Mouse (Mus musculus): Measurements from ENCODE around the gene Map4k5.

The Map4k5 gene

DNA sequence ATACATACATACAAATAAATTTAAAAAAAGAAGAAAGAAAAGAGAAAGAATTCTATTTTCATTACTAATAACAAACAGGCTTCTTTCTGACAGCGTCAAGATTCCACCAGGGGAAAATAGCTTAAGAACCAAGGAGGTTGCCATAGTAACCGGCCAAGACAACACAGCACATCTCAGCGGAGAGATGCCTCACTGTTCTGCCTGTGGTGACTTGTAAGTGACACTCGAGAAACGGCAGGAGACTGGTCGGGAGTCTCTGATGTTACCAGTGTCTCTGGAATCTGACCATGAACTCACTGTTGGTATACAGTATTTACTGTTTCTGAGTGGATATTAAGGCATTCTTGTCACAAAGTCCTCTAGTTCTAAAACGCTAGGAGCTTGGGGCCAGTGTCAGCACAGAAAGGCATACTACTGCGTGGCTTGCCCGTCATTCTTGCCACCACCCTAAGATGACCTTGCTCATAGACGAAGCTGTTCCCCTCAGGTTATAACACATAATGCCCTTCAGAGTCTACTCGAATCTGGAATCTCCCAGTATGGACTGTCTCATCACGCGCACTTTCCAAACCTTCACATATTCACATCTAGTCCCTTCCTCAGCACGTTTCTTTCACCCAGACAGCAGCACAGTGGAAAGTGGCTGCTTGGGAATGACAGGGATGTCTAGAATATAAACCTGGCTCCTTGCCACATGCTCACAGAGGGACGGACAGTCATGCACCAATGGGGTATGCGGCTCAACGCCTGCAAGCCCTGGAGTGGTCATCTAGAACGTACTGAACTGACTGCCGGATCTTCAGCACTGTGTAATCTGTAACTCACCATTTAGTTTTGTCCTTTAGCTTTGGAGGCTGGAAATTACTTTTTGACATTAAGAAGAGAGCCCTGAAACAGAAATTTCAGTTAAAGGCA is 49.2 kb downstream of the Map4k5 start:
- DNase-seq (ENCODE audit: low read depth) = no peak

DNA sequence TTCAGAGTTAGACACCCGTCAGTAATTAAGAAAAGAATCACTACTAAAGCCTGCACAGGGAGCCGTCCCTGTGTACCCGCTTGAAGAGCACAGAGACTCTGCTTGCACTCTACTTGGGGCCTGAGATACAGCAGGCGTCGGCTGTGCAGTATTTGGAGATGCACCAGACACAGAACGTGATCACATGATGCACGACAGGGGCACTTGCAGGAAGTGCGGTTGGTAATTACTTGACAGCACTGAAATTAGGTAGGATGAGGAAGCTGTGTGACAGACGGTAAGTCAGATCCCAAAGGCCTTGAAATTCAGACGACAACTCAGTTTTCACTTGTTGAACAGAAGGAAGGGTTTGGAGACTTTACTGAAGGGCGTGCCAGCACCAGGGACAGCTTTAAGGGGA is 54.6 kb downstream of the Map4k5 start:
- no peak for DNase-seq (ENCODE audit: low read depth)

DNA sequence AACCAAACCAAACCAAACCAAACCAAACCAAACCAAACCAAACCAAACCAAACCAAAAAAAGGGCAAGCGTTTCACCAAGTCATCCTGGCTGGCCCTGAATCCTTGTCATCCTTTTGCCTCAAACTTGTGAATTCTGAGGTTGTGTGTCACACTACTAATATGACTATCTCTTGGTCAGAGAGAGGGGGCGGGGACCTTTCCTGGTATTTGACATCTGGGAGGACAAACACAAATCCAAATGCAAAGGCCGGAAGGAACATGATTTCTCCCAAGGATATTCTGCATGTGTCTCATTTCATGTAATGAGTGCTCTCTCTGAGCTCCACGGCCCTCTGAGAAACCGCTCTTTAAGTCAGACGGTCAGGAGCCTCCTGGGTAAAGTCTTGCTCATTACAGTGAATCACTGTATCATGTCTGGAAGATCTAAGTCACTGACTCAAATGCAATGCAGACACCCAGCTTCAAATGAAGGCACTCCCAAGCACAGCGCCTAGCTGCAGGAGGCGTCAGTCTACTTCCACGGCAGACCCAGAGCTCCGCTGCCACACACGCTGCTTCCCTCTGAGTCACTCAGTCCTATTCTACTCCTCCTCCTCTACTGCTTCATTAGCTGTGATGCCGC is 58.9 kb downstream of the Map4k5 start:
- peak; percentile 61 for DNase-seq (ENCODE audit: low read depth)

GRCm38 (mm10) chr12:69831239-69831910 is 61.6 kb downstream of the Map4k5 start:
- no peak for DNase-seq (ENCODE audit: low read depth)

DNA sequence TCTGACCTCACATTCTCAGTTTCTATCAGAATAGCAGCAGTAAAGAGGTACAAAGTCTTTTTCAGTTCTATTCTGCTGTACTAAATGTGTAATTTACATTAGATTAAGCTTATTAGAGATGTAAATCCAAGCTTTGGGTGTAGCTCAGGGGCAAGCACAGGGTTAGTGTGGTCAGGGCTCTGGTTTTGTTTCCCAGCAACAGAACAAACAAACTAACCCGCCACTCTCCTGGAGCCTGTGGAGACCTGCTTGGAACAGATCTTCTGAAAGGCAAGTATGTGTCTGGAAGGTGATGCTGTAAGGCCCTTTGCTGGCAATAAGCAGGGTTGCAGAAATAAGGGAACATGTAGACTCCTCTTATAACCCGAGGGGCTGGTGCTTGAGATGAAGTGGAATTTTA is 64.8 kb downstream of the Map4k5 start:
- no peak for DNase-seq (ENCODE audit: low read depth)

- no peak for DNase-seq (ENCODE audit: low read depth)
Measured at GRCm38 (mm10) chr12:69824881-69825597, 68.0 kb downstream of the Map4k5 start.

- DNase-seq (ENCODE audit: low read depth) = peak; percentile 75
Measured at GRCm38 (mm10) chr12:69814272-69814671, 78.7 kb downstream of the Map4k5 start.

DNA sequence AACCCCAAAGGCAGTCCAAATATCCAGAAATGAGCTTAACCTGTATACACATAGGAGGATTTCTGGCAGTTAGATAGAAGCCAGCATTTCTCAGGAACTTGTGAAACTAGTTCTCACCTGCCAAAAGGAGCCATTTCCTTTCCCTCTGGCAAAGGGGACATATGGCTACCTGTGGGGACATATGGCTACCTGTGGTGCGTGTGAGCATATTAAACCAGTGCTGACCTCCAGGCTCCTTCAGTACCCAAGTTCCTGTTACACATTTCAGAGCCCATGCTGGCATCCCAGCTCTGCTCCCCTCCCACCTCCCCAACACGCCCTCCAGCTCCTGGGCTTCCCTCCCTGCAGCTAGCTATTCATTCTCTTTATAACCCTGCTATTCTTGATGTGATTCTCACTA is 79.4 kb downstream of the Map4k5 start:
- no peak for DNase-seq (ENCODE audit: low read depth)

DNA sequence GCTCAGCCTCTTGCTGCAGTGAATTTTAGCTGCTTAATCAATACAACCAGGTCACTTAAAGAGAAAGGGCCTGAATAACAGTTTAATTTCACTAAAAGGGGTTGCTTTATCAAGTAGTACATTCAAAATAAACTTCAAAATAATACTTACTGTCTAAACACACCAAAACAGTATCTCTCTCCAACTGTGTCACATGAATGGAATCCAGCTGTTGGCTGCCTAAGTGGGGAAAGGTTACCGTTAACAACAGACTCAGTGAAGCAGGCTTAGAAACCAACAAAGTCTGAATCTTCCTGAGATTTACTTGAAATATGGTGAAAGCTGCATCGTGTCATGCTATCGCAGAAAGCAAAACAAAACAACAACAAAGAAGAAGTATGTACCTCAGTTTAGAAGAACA is 80.0 kb downstream of the Map4k5 start:
- DNase-seq (ENCODE audit: low read depth) = peak; percentile 47

GRCm38 (mm10) chr12:69811976-69812375 is 81.0 kb downstream of the Map4k5 start:
- no peak for DNase-seq (ENCODE audit: low read depth)

GRCm38 (mm10) chr12:69809439-69809838 is 83.6 kb downstream of the Map4k5 start:
- DNase-seq (ENCODE audit: low read depth) = no peak

DNA sequence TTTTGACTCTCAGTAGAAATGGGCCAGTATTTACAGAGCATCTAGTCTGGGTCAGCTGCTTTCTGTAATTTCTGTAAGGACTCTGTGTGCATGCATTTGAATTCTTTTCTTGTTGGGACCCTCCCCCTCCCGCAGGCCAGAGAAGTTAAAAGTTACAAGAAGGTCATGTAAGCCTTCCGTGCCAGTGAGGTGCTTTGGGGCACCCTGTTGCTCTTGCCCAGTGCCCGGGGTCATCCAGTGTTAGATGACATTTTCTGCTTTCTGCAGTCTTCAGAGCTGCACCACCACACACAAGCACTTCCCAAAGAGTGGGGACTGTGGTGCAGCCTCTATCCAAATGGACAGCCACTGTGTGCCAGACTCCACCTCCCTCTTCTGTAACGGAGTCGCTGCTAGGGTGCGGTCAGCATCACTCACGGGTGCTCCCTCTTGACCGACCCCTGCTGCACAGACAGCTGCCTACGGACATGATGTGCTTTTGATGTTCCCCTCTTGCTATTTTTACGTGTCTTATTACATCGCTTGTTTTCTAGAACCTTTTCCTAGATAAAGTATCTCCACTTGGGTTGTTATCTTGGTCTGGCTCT is 85.5 kb downstream of the Map4k5 start:
- no peak for DNase-seq (ENCODE audit: low read depth)

- DNase-seq (ENCODE audit: low read depth) = no peak
Measured at GRCm38 (mm10) chr12:69805148-69805547, 87.9 kb downstream of the Map4k5 start.

GRCm38 (mm10) chr12:69804393-69805070 is 88.5 kb downstream of the Map4k5 start:
- DNase-seq (ENCODE audit: low read depth) = no peak

GRCm38 (mm10) chr12:69803196-69803595 is 89.8 kb downstream of the Map4k5 start:
- DNase-seq (ENCODE audit: low read depth) = no peak

DNA sequence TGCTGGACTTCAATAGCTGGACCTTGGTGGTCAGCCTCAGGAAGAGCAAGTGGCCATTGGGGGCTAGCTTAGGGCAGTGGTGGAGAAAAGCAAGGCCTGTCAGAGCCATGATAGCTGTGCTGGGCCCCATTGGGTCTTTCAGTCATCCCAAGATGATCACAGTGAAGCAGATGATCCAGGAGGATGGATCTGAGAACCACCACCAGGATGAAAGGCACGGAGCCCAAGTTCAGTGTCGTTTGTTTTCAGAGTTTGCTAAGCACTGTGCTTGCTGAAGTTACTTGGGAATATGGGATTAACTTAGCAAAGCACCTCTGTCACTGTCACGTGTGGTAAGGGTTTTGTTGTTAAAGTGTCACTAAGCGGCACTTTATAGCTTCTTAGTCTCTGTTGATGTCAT is 92.4 kb downstream of the Map4k5 start:
- DNase-seq (ENCODE audit: low read depth) = no peak

- no peak for DNase-seq (ENCODE audit: low read depth)
Measured at GRCm38 (mm10) chr12:69796311-69796710, 96.7 kb downstream of the Map4k5 start.

GRCm38 (mm10) chr12:69790530-69791505 is 102.2 kb downstream of the Map4k5 start, which contains the start of gene Cdkl1:
Gene Cdkl1 (minus strand): TSS chr12:69791267.
- no peak for DNase-seq (ENCODE audit: low read depth)

DNA sequence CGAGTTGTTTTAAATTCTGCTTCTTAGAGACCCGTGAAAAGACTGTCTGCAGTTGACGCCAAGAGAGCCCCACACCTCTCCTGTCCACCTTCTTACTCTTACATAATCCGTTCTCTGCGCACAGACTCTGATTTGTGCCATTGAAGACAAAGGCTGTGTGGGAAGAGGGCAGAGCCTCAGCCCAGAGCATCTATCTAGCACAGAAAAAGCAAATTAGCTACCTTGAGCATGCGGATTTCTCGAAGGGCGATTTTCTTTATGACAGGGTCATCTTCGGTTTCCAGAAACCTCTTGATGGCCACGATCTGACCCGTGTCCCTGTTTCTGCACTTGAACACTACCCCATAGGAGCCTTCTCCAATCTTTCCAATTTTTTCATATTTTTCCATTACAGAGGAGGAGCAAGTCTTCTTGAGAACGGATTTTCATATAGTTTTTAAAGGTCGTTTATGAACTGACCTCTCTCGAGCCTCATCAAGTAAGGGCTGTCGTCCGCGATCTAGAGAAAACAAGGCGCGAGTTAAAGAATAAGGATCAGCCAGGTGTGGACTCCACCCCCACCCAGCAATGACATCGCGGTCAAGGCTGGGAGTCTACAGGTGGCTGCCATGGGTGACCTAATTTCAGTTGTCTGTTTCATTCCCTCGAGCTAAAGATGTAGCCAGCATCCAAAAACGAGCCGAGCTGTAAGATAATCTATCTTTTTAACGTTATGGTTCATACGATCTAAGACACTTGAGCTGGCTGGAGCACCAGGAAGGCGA is 103.1 kb downstream of the Map4k5 start:
- DNase-seq (ENCODE audit: low read depth) = no peak
